Mouse (Mus musculus) heart, postnatal 14 days (tissue): ENCODE data around the gene Zfyve19. TPM values are rescaled to one million over a fixed set of nuclear protein-coding genes. Genes with fewer than 3 reads are reported as not detected.

Source experiments
- DNase-seq, 2 experiments: peaks; one replicate each; pipeline ENCODE4 v3.0.0; 2021 to 2022
- intact Hi-C: fragments of 180-260 bp; cut with DNase I; formaldehyde crosslinking; loops from one replicate; pipeline ENCODE4 v1.15.1; 2025
- total RNA-seq, 2 experiments: library from RNA; stranded (reverse); gene quantifications; 2 replicates each; pipeline ENCODE4 v1.2.3; 2021

Gene Zfyve19
- total RNA-seq, 2 experiments from 2014 or later: 15.7 TPM

DNA sequence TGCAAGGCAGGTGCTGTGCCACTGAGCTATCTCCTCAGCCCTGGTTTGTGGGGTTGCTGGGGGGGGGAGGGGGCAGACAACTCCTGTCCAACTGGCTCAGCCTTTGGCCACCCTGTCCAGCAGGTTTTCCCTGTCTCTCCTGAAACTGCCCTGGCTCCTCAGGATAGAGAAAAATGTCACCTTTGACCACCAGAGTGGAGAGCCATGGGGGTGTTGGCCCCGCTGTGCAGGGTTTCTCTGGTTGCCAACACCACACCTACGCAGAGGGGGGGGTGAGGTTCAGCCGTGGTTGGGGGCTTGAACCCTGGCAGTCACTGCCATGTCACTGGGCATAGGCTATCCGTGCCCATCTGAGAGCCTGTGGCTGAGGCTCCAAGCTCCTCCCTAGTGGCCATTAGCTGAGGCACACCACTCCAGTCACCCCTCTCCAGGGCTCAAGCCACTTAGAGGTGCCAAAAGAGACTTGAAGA is 41.2 kb downstream of the Zfyve19 start:
- intact Hi-C loops: loop anchor here (1.0 kb wide), 1 partner anchor 188 kb away; no protein-coding TSS in a partner anchor
- no peak for DNase-seq

DNA sequence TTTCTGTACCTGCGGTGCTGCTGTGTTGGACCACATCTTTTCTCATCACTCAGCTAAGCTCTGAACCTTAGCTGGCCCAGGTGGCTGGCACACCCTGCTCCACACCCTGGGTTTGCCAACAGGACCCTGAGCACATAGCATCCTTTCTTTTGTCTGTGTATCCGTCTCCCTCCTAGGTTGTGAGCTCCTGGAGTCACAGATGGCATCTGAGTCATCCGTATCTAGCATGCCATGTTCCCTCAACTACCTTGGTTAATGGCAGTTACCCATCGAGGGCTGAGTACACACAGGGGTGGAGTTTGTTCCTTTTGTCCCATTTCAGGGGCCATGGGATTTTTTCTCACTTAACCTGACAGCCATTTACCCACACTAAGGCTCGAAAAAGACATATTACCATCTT is 42.0 kb downstream of the Zfyve19 start:
- intact Hi-C loops: loop anchor here (1.0 kb wide), 1 partner anchor 187 kb away; no protein-coding TSS in a partner anchor
- no peak for DNase-seq

- intact Hi-C loops: loop anchor here (1.0 kb wide), 2 partner anchors 37 to 186 kb away; partner anchors contain the start of gene Vps18
- DNase-seq: peak; percentile 84 to 91
These were observed 42.5 kb downstream of the Zfyve19 start for GRCm38 (mm10) chr2:119250826-119251478.

GRCm38 (mm10) chr2:119254976-119255375 is 46.6 kb downstream of the Zfyve19 start:
- intact Hi-C loops: no loop called here
- no peak for DNase-seq

DNA sequence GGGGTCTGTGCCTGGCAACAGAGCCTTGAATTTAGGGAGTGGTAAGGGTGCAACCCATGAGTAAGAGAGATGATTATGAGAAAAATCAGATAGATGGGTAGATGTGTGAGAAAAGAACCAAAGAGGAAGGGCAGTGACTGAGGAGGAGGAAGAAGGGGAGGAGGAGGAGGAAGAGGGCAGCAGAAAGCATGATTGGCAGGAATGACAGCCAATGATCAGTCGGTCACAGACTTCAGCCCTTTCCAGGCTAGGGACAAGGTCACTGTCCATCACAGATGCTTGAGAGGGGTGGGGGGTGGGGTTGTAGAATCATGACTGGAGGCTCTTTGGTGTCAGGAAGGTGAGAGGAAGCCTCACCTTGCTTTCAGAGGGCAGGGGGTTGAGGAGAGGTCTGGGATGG is 52.1 kb downstream of the Zfyve19 start:
- intact Hi-C loops: no loop called here
- no peak for DNase-seq

GRCm38 (mm10) chr2:119261326-119261725 is 52.9 kb downstream of the Zfyve19 start:
- intact Hi-C loops: no loop called here
- peak in 1 of 2 experiments; percentile 23 for DNase-seq

GRCm38 (mm10) chr2:119262978-119263377 is 54.6 kb downstream of the Zfyve19 start:
- intact Hi-C loops: no loop called here
- peak; percentile 33 to 54 for DNase-seq

DNA sequence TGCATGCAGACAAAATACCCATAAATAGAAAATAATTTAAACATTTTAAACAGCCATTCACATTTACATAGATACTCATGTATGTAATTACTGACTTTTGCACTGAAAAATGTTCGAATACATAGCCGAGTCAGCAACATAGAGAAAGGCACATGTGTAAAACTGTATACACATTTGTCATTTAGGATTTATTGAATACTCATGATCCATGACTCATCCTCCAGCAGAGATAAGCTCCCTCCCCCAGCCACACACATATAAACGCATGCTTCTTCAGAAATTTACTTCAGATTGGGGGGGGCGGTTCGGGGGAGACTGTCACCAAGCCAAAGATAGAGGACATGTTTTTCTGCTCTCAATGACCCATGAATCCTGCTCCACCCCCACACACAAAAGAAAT is 55.4 kb downstream of the Zfyve19 start:
- no peak for DNase-seq
- intact Hi-C loops: no loop called here

Other genes starting within 250 kb of the Zfyve19 start
- 10 to 100 TPM; 12.8 TPM for gene Ccdc32, start 179.2 kb upstream of the Zfyve19 start, total RNA-seq
- gene Rpusd2, start 173.8 kb upstream of the Zfyve19 start, total RNA-seq: 1 to 10 TPM; 4.1 to 4.3 TPM
- gene Knl1, start 161.5 kb upstream of the Zfyve19 start, total RNA-seq: 1 to 10 TPM; 3.0 to 4.0 TPM
- 1 to 10 TPM; 2.2 to 3.7 TPM for gene Rad51, start 95.8 kb upstream of the Zfyve19 start, total RNA-seq
- 10 to 100 TPM; 18.6 to 20.9 TPM for gene Rmdn3, start 51.6 kb upstream of the Zfyve19 start, total RNA-seq
- 1 to 10 TPM; 1.3 to 2.2 TPM for gene Gchfr, start 40.8 kb upstream of the Zfyve19 start, total RNA-seq
- not detected for gene Gm14137, start 34.1 kb upstream of the Zfyve19 start, total RNA-seq
- gene Dnajc17, start 178 bp downstream of the Zfyve19 start, total RNA-seq: 10 to 100 TPM in 1 of 2 experiments, 1 to 10 TPM in 1; 9.3 to 10.0 TPM
- gene Ppp1r14d, start 21.3 kb downstream of the Zfyve19 start, total RNA-seq: not detected
- gene Spint1, start 28.7 kb downstream of the Zfyve19 start, total RNA-seq: under 1 TPM; 0.17 to 0.26 TPM
- gene Rhov, start 62.7 kb downstream of the Zfyve19 start, total RNA-seq: not detected
- 10 to 100 TPM; 12.8 to 13.3 TPM for gene Vps18, start 80.1 kb downstream of the Zfyve19 start, total RNA-seq
- gene Dll4, start 117.2 kb downstream of the Zfyve19 start, total RNA-seq: 10 to 100 TPM; 19.5 to 22.3 TPM
- 10 to 100 TPM; 12.8 to 13.0 TPM for gene Chac1, start 142.6 kb downstream of the Zfyve19 start, total RNA-seq